Mouse (Mus musculus) activated CD4-positive, CD25-positive, alpha-beta regulatory T cell (primary cell): ENCODE results near the gene Defa35. TPM values are rescaled to one million over a fixed set of nuclear protein-coding genes. Genes with fewer than 3 reads are reported as not detected.

ENCODE experiments used
- polyA plus RNA-seq, 2 experiments: library from polyadenylated mRNA; unstranded; fragments of 100-300 nt; shearing (Covaris generic); gene quantifications; one replicate each; pipeline ENCODE4 v1.2.1; 2017

Defa35 gene
- not detected for polyA plus RNA-seq

GRCm38 (mm10) chr8:21064738-21065137 lies at the start of gene Defa35:
Gene Defa35 (plus strand): TSS chr8:21065038.

DNA sequence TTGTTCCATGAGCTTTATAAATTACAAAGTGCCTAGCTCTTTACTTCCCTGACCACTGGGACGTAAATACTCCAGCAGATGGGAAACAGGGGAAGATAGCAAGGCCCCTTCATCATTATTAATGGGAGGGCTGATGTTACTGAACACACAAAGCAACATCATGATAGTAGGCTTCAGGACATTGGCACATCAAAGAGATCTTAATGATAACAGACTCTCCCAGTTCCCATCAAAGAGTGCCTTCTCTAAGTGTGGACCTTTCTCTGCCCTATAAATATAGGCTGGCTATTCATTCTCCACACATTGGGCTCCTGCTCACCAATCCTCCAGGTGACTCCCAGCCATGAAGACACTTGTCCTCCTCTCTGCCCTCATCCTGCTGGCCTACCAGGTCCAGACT lies 39.6 kb upstream of the Defa35 start, which contains the start of gene Defa21:
TSS of gene Defa21 (plus strand) at position 301 of the 400 bp plus-strand sequence.

GRCm38 (mm10) chr8:21054747-21055146 lies 10.1 kb upstream of the Defa35 start, which contains the start of gene Defa23:
Gene Defa23 (plus strand): TSS chr8:21055047.

DNA sequence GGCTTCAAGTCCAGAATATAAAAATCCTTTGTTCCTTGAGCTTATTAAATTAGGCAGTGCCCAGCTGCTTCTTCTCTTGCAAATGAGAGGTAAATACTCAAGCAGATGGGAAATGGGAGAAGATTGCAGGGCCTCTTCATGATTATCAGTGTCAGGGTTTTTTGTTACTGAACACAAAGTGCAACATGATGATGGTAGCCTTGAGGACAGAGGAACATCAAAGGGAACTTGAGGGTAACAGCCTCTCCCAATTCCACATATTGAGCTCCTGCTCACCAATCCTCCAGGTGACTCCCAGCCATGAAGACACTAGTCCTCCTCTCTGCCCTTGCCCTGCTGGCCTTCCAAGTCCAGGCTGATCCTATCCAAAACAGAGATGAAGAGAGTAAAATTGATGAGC lies 19.3 kb downstream of the Defa35 start, which contains the start of gene Defa25:
TSS of gene Defa25 (plus strand) at position 301 of the 400 bp plus-strand sequence.

GRCm38 (mm10) chr8:21095950-21096349 lies 31.1 kb downstream of the Defa35 start, which contains the start of gene Gm14851:
Gene Gm14851 (minus strand): TSS chr8:21096050.

Other genes starting within 250 kb of the Defa35 start
- not detected for gene Defb33, start 172.4 kb upstream of the Defa35 start, polyA plus RNA-seq
- 1 to 10 TPM in 1 of 2 experiments, not detected in 1; 1.0 TPM for gene Gm15056, start 162.4 kb upstream of the Defa35 start, polyA plus RNA-seq
- gene Gm6040, start 143.0 kb upstream of the Defa35 start, polyA plus RNA-seq: not detected
- gene AY761185, start 120.3 kb upstream of the Defa35 start, polyA plus RNA-seq: not detected
- gene Defa21, start 39.5 kb upstream of the Defa35 start, polyA plus RNA-seq: not detected
- not detected for gene Defa23, start 10.0 kb upstream of the Defa35 start, polyA plus RNA-seq
- gene Defa25, start 19.4 kb downstream of the Defa35 start, polyA plus RNA-seq: not detected
- not detected for gene Gm14851, start 31.0 kb downstream of the Defa35 start, polyA plus RNA-seq
- gene Defa30, start 69.6 kb downstream of the Defa35 start, polyA plus RNA-seq: not detected
- gene Defa22, start 97.2 kb downstream of the Defa35 start, polyA plus RNA-seq: not detected
- not detected for gene Defa31, start 126.6 kb downstream of the Defa35 start, polyA plus RNA-seq
- gene Gm15293, start 136.5 kb downstream of the Defa35 start, polyA plus RNA-seq: not detected
- not detected for gene Gm15292, start 184.7 kb downstream of the Defa35 start, polyA plus RNA-seq